ENCODE assay signal across 12 mouse cellular contexts in genomic region chr8:34610186-34610585, GRCm38 (mm10).
"Had no signal": no experiment of that assay in that cellular context is flagged by ENCODE, and none has a peak within 500 bp of the region (broad histone marks: within the 10 kb centered on the region; RNA-seq: fewer than 3 reads in every experiment).

No protein-coding gene starts in this region.

- DNase-seq: left cerebral cortex, postnatal 4 days; liver; liver, embryonic 13.5 days; liver, postnatal 0 days; lung, adult 18-20 months; lung, adult 2 months; lung, embryonic 14.5 days; lung, postnatal 10 days; lung, postnatal 14 days; lung, postnatal 36 days; lung, postnatal 4 days; midbrain, embryonic 14.5 days had no signal
